Mouse (Mus musculus): Measurements from ENCODE around the gene Ell.
A peak's percentile ranks its signal among the peaks of the same experiment; 100 is the strongest.
"Not testable (repeated sequence)": the region's sequence is repeated elsewhere in the genome, so short reads cannot be mapped to it uniquely, and the experiment has no call there.

Gene Ell

DNA sequence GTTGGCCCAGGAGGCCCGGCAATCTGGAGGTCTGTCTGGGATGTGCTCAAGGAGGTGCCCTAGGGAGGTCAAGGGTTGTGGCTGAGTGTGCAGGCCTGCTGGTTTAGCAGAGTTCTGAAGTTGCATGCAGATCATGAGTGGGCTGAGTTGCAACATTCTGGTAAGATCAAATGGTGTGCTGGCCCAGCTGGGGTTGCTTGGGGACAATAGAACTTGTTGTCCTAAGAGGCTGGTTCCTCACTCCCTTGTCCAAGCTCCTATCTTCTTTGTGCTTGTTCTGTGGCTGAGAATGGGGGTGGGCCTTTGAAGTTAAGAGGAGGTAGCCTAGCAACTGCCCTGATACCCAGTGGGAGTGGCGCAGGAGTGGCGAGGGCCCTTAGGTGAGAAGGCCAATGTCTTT, 23.5 kb downstream of the Ell start:
- no peak for DNase-seq (ENCODE audit: low read depth, low spot score)

DNA sequence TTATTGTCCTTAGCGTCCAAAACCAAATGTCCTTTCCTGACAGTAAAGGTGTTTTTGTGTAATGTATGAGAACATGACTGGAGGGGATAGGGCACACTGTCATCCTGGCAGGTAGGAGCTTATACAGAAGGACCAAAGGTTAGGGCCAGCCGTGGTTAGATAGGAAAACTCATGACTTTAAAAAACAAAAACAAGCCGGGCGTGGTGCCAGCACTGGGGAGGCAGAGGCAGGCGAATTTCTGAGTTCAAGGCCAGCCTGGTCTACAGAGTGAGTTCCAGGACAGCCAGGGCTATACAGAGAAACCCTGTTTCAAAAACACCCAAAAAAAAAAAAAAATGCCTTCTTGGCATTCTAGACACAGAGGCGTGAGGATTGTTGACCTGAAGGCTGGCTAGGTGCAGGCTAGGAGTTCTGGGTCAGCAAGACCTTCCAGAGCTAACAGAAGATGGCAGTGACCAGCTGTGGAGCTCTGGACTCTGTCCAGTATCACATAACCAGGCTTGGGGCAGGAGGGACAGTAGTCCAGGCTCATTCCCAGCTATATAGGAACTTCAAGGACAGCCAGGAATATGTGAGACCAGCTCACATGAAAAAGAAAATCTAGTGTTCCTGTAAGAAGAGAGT, 24.6 kb downstream of the Ell start:
- DNase-seq (ENCODE audit: low read depth, low spot score) = no peak

GRCm38 (mm10) chr8:70564696-70565235, 25.5 kb downstream of the Ell start:
- no peak for DNase-seq (ENCODE audit: low read depth, low spot score)

DNA sequence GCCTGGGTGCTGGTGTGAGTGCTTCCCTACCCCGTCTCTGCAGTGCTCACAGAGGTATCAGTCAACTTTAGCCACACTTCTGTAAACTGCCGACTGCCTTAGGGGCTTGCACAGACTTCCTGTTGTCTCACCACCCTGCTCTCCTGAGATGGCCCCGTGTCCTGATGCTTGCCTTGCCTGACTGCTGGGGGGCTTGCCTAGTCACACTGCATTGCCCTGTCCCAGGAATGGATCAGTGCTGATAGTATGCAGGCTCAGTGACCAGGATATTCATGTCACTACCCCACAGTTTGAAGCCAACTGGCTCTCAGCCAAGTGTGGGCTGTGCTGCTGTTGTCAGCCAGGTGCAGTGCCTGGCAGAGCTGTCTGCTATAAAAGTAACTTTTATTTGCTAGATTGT, 26.3 kb downstream of the Ell start:
- no peak for DNase-seq (ENCODE audit: low read depth, low spot score)

- no peak for DNase-seq (ENCODE audit: low read depth, low spot score)
Measured at GRCm38 (mm10) chr8:70570360-70570759, 31.1 kb downstream of the Ell start.

DNA sequence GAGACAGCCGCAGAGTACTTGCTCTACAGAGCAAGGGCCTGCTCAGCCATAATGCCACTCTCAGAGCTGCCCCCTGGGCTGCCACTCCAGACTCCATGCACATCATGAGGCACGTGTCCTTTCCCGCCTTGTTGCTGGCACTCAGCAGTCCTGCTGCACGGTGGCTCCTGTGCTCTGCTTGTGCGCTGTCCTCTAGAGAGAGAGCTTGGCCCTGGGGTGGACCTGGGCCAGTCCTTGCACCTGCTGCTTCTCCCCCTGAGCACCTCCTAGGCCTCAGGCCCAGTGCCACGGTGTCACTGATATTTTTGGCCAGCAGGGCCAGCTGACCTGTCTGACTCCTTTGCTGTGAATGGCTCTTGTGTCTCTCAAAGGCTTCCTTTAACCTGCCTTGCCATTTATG, 31.7 kb downstream of the Ell start:
- DNase-seq (ENCODE audit: low read depth, low spot score) = no peak

DNA sequence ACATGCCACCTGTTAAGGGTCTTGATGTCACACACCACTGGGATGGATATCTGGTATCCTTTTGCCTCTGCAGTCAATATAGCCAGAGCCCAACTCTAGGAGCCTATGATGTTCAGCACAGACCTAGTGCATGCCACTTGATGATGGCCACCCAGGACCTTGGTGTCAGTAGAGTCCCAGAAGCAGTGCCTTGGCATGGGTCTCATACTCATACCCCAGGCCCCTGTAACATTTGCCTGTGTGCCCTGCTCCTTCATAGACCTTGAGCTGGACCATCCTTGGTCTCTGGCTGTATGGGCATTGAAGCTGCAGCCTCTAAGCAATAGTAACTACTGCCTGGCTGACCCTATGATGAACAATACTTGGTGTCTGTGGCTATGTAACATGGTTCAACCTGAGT, 35.0 kb downstream of the Ell start:
- no peak for DNase-seq (ENCODE audit: low read depth, low spot score)

GRCm38 (mm10) chr8:70574915-70575314, 35.7 kb downstream of the Ell start:
- peak; percentile 32 for DNase-seq (ENCODE audit: low read depth, low spot score)

DNA sequence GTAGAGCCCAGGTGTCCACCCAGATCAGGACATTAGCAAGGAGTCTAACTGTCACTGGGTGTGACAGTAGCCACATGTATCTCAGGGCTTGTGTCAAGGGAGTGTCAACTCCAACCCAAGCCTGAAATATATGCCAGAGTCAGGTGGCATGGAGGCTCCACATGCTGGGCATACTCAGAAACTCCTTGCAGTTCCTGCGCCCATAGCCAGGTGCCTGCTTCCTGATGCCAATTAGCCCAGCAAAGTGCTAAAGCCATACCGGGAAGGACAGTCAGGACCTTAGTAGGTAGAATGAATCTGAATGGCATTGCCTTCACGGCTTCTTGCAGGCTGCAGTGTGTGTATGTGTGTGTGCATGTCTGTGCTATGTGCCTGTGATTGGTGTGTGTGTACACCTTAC, 38.0 kb downstream of the Ell start:
- no peak for DNase-seq (ENCODE audit: low read depth, low spot score)

DNA sequence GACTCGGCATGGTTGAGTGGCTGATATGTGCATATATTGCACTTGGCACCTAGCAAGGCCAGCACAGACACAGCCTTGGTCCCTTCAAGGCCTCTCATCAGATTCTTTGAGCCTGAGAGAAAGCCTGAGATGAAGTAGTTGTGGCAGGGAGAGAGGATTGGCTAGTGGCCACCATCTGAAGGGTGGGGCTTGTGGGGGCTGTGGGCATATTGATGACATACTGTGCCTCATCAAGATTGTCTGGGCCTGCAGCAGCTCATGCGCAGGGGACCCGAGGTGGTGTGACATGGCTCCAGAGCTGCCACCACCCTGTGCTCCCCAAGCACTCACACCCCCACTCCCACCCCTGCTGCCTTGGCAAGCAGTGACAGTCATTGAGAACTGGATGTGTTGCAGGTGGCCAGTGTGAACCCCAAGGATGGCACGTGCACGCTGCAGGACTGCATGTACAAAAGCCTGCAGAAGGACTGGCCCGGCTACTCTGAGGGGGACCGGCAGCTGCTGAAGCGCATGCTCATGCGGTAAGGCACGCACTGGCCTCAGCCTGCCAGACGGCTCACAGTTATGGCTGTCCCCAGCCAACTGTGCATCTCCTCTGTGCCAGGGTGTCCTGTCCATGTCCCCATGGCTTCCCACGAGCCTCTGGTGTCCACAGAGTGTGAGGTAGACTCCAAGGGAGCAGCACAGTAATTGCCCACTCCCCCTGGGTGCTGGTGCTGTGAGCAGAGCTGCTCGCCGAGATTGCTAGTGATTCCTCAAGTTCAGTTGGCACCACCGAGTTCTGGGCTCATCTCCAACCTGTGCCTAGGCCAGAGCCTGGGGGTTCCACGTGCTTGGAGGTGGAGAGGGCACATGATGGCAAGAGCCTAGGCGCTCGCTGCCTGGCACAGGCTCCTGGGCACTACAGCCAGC, 44.5 kb downstream of the Ell start:
- no peak for DNase-seq (ENCODE audit: low read depth, low spot score)

DNA sequence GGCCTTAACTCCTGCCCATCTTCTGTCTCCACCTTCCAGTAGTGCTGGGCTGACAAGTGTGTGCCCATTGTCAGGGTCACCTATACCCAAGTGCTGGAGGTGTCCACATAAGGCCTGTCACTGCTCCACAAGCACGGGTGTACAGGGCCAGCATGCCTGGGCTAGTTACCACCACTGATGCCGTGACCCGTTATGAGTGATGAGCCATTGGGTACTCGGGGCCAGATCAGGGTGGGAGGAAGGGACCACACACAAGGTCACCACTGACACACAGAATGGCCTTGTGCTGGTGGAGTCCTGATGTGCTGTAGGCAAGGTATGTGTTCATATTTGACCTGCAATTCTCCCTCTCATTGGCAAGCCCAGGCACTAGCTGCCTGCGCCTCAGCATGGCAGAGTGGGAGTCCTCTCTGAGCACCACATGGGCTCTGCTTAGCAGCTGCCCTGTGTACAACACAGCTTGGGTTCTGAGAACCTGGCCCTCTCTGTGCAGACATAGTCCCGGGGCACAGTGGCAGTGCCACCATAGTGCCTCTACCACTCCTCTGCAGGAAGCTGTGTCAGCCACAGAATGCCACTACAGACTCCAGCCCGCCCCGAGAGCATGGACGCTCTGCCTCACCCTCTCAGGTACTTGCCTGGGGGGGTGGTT, 45.5 kb downstream of the Ell start:
- DNase-seq (ENCODE audit: low read depth, low spot score) = no peak

- DNase-seq (ENCODE audit: low read depth, low spot score) = peak; percentile 78
Measured at GRCm38 (mm10) chr8:70585258-70585652, 46.0 kb downstream of the Ell start.

GRCm38 (mm10) chr8:70587955-70588354, 48.7 kb downstream of the Ell start:
- DNase-seq (ENCODE audit: low read depth, low spot score) = not testable (repeated sequence)

DNA sequence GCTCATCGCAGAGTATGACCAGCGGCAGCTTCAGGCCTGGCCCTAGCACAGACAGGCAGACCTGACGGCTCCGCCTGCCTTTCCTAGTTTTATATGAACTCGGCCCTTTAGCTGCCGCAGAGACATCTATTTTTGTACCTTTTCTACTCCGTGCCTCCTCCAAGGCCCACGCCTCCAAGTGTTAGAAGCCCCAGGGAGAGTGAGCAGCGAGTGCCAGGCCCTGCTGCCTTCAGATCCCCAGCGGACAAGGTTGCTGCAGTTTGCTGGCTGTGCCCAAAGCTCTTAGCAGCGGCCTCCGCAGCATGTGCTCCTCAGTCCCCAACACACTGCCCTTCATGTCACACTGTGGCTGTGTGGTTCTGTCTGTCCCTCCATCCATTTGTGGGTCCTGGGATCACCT, 52.3 kb downstream of the Ell start:
- no peak for DNase-seq (ENCODE audit: low read depth, low spot score)

DNA sequence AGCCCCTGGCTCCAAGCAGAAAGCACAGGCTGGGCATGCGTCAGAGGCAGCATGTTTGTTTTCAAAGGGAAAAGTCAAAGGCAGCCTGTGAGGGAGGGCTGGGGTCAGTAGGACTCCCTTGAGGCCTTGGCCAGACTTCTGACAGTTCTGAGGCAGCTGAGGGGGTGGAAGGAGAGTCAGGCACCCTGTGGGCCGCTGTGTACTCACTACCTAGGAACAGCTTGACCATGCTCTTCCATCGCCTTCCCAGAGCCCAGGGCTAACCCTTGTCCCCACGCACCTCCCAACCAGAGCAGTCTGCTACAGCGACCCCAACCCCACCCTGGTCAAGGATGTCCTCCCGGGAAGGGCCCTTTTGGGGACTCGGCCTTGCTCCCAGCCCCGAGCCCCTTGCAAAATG, 53.9 kb downstream of the Ell start:
- no peak for DNase-seq (ENCODE audit: low read depth, low spot score)

- peak; percentile 95 for DNase-seq (ENCODE audit: low read depth, low spot score)
Measured at GRCm38 (mm10) chr8:70593961-70594609, 54.8 kb downstream of the Ell start, which contains the start of gene Isyna1. TSS of gene Isyna1 (plus strand) at chr8:70594373.

GRCm38 (mm10) chr8:70594621-70595564, 55.6 kb downstream of the Ell start:
- peak; percentile 58 for DNase-seq (ENCODE audit: low read depth, low spot score)

GRCm38 (mm10) chr8:70595811-70596210, 56.6 kb downstream of the Ell start:
- no peak for DNase-seq (ENCODE audit: low read depth, low spot score)

DNA sequence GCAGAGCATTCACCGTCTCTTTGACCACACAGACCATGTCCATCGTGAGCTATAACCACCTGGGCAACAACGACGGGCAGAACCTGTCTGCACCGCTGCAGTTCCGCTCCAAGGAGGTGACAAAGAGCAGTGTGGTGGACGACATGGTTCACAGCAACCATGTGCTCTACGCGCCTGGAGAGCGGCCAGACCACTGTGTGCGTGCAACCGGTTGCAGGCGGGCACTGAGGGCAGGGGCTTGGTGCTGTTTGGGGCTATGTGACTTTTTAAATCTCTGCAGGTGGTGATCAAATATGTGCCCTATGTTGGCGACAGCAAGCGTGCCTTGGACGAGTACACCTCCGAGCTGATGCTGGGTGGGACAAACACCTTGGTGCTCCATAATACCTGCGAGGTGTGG, 57.0 kb downstream of the Ell start:
- no peak for DNase-seq (ENCODE audit: low read depth, low spot score)

- DNase-seq (ENCODE audit: low read depth, low spot score) = peak; percentile 70
Measured at GRCm38 (mm10) chr8:70596775-70597416, 57.6 kb downstream of the Ell start.
